Mouse (Mus musculus) adrenal gland, adult 18-20 months (tissue): ENCODE measurements around the gene Csf3r. TPM values are rescaled to one million over a fixed set of nuclear protein-coding genes. Genes with fewer than 3 reads are reported as not detected.

ENCODE experiments used
- total RNA-seq, 2 experiments: library from RNA; stranded (reverse); gene quantifications; 1 replicate in 1 of 2; 2 replicates in 1 of 2; pipeline ENCODE4 v1.2.3; 2021

Gene Csf3r
- total RNA-seq, 2 experiments from 2014 or later, result 2.3 to 3.0 TPM

Other genes with a start within 250 kb of the Csf3r start
- gene Mrps15, start 22.4 kb downstream of the Csf3r start, total RNA-seq, result 10 to 100 TPM; 85.5 to 99.2 TPM
- gene Oscp1, start 34.0 kb downstream of the Csf3r start, total RNA-seq, result 10 to 100 TPM in 1 of 2 experiments, 1 to 10 TPM in 1; 7.2 to 10.6 TPM
- gene Lsm10, start 72.1 kb downstream of the Csf3r start, total RNA-seq, result 10 to 100 TPM; 18.7 to 25.2 TPM
- gene Stk40, start 79.4 kb downstream of the Csf3r start, total RNA-seq, result 10 to 100 TPM; 63.0 to 77.6 TPM
- 10 to 100 TPM; 13.3 to 13.8 TPM for gene Eva1b, start 123.2 kb downstream of the Csf3r start, total RNA-seq
- 1 to 10 TPM; 2.8 to 2.9 TPM for gene Sh3d21, start 138.9 kb downstream of the Csf3r start, total RNA-seq
- gene Thrap3, start 178.2 kb downstream of the Csf3r start, total RNA-seq, result 100 to 1,000 TPM; 142 to 182 TPM
- 10 to 100 TPM; 56.3 to 63.1 TPM for gene Map7d1, start 231.8 kb downstream of the Csf3r start, total RNA-seq
- gene Trappc3, start 237.8 kb downstream of the Csf3r start, total RNA-seq, result 10 to 100 TPM; 89.7 to 92.1 TPM